ENCODE assay signal across 9 mouse cellular contexts in genomic region chr13:74302050-74303037, GRCm38 (mm10). TPM values are rescaled to one million over a fixed set of nuclear protein-coding genes. Genes with fewer than 3 reads are reported as not detected.
DNase-seq lines count a peak whose midpoint lies in the region; ATAC-seq and TF ChIP-seq lines count a peak whose summit lies in the region.
"Had no signal": no experiment of that assay in that cellular context is flagged by ENCODE, and none has a peak within 500 bp of the region (broad histone marks: within the 10 kb centered on the region; RNA-seq: fewer than 3 reads in every experiment).

No protein-coding gene starts in this region.

- H3K9me3 ChIP-seq in embryonic facial prominence, embryonic 11.5 days (replicated peaks; ENCODE audit: control insufficient read depth, low read length): no peaks in the 10 kb centered on the region
- H3K9me3 ChIP-seq in embryonic facial prominence, embryonic 10.5 days: no peaks in the 10 kb centered on the region
- H3K9me3 ChIP-seq in liver, embryonic 11.5 days (ENCODE audit: control insufficient read depth, low read length): no peaks in the 10 kb centered on the region
- H3K9me3 ChIP-seq in hindbrain, embryonic 14.5 days (ENCODE audit: control insufficient read depth, low read length): no peaks in the 10 kb centered on the region
- H3K9me3 ChIP-seq: megakaryocyte, embryonic 14.5 days had no signal

- peaks cover 4% of the 10 kb centered on the region; the same call in 1 of the 2 replicates for H3K36me3 ChIP-seq in embryonic facial prominence, embryonic 11.5 days (replicated peaks; ENCODE audit: control insufficient read depth, insufficient read depth, low read depth, low read length)
- peaks cover 56% of the 10 kb centered on the region for H3K36me3 ChIP-seq in embryonic facial prominence, embryonic 10.5 days (replicated peaks)
- H3K36me3 ChIP-seq in liver, adult 2 months (ENCODE audit: control insufficient read depth, insufficient read depth, low read length): peaks cover 44% of the 10 kb centered on the region
- H3K36me3 ChIP-seq in liver, embryonic 11.5 days (ENCODE audit: control insufficient read depth, insufficient read depth, low read length): peaks cover 4% of the 10 kb centered on the region; the same call in 1 of the 2 replicates
- H3K36me3 ChIP-seq in hindbrain, embryonic 14.5 days (replicated peaks; ENCODE audit: control insufficient read depth, insufficient read depth): peaks cover 57% of the 10 kb centered on the region

- no peak overlapping the region for H3K4me2 ChIP-seq in embryonic facial prominence, embryonic 11.5 days (ENCODE audit: low read depth, low read length)
- H3K4me2 ChIP-seq in liver, embryonic 11.5 days: no peak overlapping the region
- no peak overlapping the region for H3K4me2 ChIP-seq in hindbrain, embryonic 14.5 days (replicated peaks)

- no peaks in the 10 kb centered on the region; the same call in 1 of the 2 replicates for H3K79me2 ChIP-seq in liver, adult 2 months (ENCODE audit: control insufficient read depth, insufficient read depth, low read length)

- no peak for TF ChIP-seq POLR2A in liver, adult 2 months (IDR thresholded peaks at IDR 0.05; ENCODE audit: extremely low read depth, insufficient read depth, low read length)

- DNase-seq in embryonic facial prominence, embryonic 11.5 days (ENCODE audit: low spot score): no peak
- DNase-seq in embryonic facial prominence, embryonic 10.5 days (ENCODE audit: low spot score): no peak
- no peak for DNase-seq in liver, adult 2 months (ENCODE audit: extremely low read depth, low read depth, low spot score)
- DNase-seq in liver, embryonic 11.5 days (ENCODE audit: low spot score): no peak
- peak; percentile 23 for DNase-seq in A20 (ENCODE audit: low read depth, low spot score)
- DNase-seq in hindbrain, embryonic 14.5 days (ENCODE audit: low spot score): no peak
- DNase-seq in layer of hippocampus, postnatal 10 days (ENCODE audit: low spot score in 2 of 2): no peak
- no peak for DNase-seq in ovary, adult 18-20 months (ENCODE audit: low spot score)

- ATAC-seq in embryonic facial prominence, embryonic 11.5 days (replicated peaks; ENCODE audit: insufficient number of reproducible peaks, low FRiP score, low TSS enrichment, low read depth): peak; percentile 57; the same call in 1 of the 2 replicates
- no peak for ATAC-seq in liver, embryonic 11.5 days (replicated peaks; ENCODE audit: low FRiP score)
- 0 out of 2 replicates have a peak, but pooled peaks have one; percentile 21 for ATAC-seq in hindbrain, embryonic 14.5 days (ENCODE audit: low FRiP score)

- TF ChIP-seq CTCF in liver, adult 2 months (IDR thresholded peaks at IDR 0.05; ENCODE audit: low read depth, low read length): peak; percentile 29; the same call in 1 of the 2 replicates

- 82% methylated on average over 10 of the region's 10 CpGs for WGBS in embryonic facial prominence, embryonic 11.5 days
- 87% methylated on average over 10 of the region's 10 CpGs for WGBS in embryonic facial prominence, embryonic 10.5 days
- WGBS in liver, adult 2 months: 87% methylated on average over 10 of the region's 10 CpGs
- WGBS in liver, embryonic 11.5 days: 78% methylated on average over 10 of the region's 10 CpGs
- 89% methylated on average over 10 of the region's 10 CpGs for WGBS in hindbrain, embryonic 14.5 days

- H3K4me3 ChIP-seq in embryonic facial prominence, embryonic 11.5 days (ENCODE audit: low read depth, low read length): no peak overlapping the region
- no peak overlapping the region for H3K4me3 ChIP-seq in embryonic facial prominence, embryonic 10.5 days
- H3K4me3 ChIP-seq in liver, adult 2 months (ENCODE audit: insufficient read depth, low read depth, low read length): no peak overlapping the region
- H3K4me3 ChIP-seq in liver, embryonic 11.5 days (ENCODE audit: low read depth, low read length): no peak overlapping the region
- H3K4me3 ChIP-seq in hindbrain, embryonic 14.5 days (replicated peaks; ENCODE audit: low read length): no peak overlapping the region
- H3K4me3 ChIP-seq: megakaryocyte, embryonic 14.5 days had no signal

- no peaks in the 10 kb centered on the region for H3K27me3 ChIP-seq in embryonic facial prominence, embryonic 11.5 days (ENCODE audit: control insufficient read depth, insufficient read depth, low read length)
- no peaks in the 10 kb centered on the region for H3K27me3 ChIP-seq in embryonic facial prominence, embryonic 10.5 days (replicated peaks; ENCODE audit: low read depth, poor library complexity, severe bottlenecking)
- H3K27me3 ChIP-seq in liver, adult 2 months (ENCODE audit: control insufficient read depth, insufficient read depth, low read length): no peaks in the 10 kb centered on the region
- no peaks in the 10 kb centered on the region for H3K27me3 ChIP-seq in liver, embryonic 11.5 days (replicated peaks; ENCODE audit: control insufficient read depth, insufficient read depth, low read length)
- H3K27me3 ChIP-seq in hindbrain, embryonic 14.5 days (ENCODE audit: control insufficient read depth, insufficient read depth, low read length): no peaks in the 10 kb centered on the region
- H3K27me3 ChIP-seq: megakaryocyte, embryonic 14.5 days had no signal

- H3K4me1 ChIP-seq in embryonic facial prominence, embryonic 11.5 days (ENCODE audit: control insufficient read depth, insufficient read depth, low read length): no peaks in the 10 kb centered on the region
- H3K4me1 ChIP-seq in embryonic facial prominence, embryonic 10.5 days: no peaks in the 10 kb centered on the region
- no peaks in the 10 kb centered on the region for H3K4me1 ChIP-seq in liver, adult 2 months (ENCODE audit: control insufficient read depth, insufficient read depth, low read length)
- H3K4me1 ChIP-seq in liver, embryonic 11.5 days (replicated peaks; ENCODE audit: control insufficient read depth, insufficient read depth, low read length): no peaks in the 10 kb centered on the region
- no peaks in the 10 kb centered on the region for H3K4me1 ChIP-seq in hindbrain, embryonic 14.5 days (replicated peaks; ENCODE audit: control insufficient read depth, insufficient read depth, low read length)

- H3K9ac ChIP-seq in embryonic facial prominence, embryonic 11.5 days (replicated peaks; ENCODE audit: low read length): no peak overlapping the region
- no peak overlapping the region for H3K9ac ChIP-seq in liver, adult 2 months (ENCODE audit: low read depth, low read length)
- no peak overlapping the region for H3K9ac ChIP-seq in liver, embryonic 11.5 days (ENCODE audit: low read depth, low read length)
- H3K9ac ChIP-seq in hindbrain, embryonic 14.5 days: no peak overlapping the region

- no peak overlapping the region for H3K27ac ChIP-seq in embryonic facial prominence, embryonic 11.5 days (replicated peaks; ENCODE audit: low read depth, low read length)
- no peak overlapping the region for H3K27ac ChIP-seq in embryonic facial prominence, embryonic 10.5 days (replicated peaks)
- no peak overlapping the region for H3K27ac ChIP-seq in liver, adult 2 months (replicated peaks; ENCODE audit: insufficient read depth, low read depth, low read length)
- H3K27ac ChIP-seq in liver, embryonic 11.5 days (ENCODE audit: low read depth, low read length): no peak overlapping the region
- no peak overlapping the region for H3K27ac ChIP-seq in hindbrain, embryonic 14.5 days

RNA-seq across cellular contexts. Expression of gene Ahrr, which starts 10.2 kb away (rescaled TPM):
- polyA plus RNA-seq in embryonic facial prominence, embryonic 11.5 days (2014; fragmentation: Nextera tagmentation; extraction: Ambion mirVana): 0.95 and 1.5 TPM in 2 replicates
- polyA plus RNA-seq in embryonic facial prominence, embryonic 10.5 days (2016; fragmentation: Nextera tagmentation; extraction: Ambion mirVana): 1.1 and 1.5 TPM in 2 replicates
- 0.18 and 0.20 TPM in 2 replicates for total RNA-seq in liver, adult 2 months (2014; rRNA removed)
- polyA plus RNA-seq in liver, adult 2 months (2012; rRNA removed): 0.07 TPM in 1 of 2 replicates, not detected in the other
- 0.18 and 0.49 TPM in 2 replicates for polyA plus RNA-seq in liver, embryonic 11.5 days (2014; fragmentation: Nextera tagmentation; extraction: Ambion mirVana)
- 0.51 and 0.52 TPM in 2 replicates for polyA plus RNA-seq in hindbrain, embryonic 14.5 days (2014; fragmentation: Nextera tagmentation; extraction: Ambion mirVana)
- total RNA-seq in layer of hippocampus, postnatal 10 days (2021): 1 to 10 TPM; 1.6 TPM

RNA-seq across cellular contexts. Expression of gene Pdcd6, which starts 15.0 kb away (rescaled TPM):
- 139 and 142 TPM in 2 replicates for polyA plus RNA-seq in embryonic facial prominence, embryonic 11.5 days (2014; fragmentation: Nextera tagmentation; extraction: Ambion mirVana)
- 128 and 135 TPM in 2 replicates for polyA plus RNA-seq in embryonic facial prominence, embryonic 10.5 days (2016; fragmentation: Nextera tagmentation; extraction: Ambion mirVana)
- 123 and 140 TPM in 2 replicates for total RNA-seq in liver, adult 2 months (2014; rRNA removed)
- polyA plus RNA-seq in liver, adult 2 months (2012; rRNA removed): 77.0 and 82.5 TPM in 2 replicates
- polyA plus RNA-seq in liver, embryonic 11.5 days (2014; fragmentation: Nextera tagmentation; extraction: Ambion mirVana): 139 and 142 TPM in 2 replicates
- polyA plus RNA-seq in hindbrain, embryonic 14.5 days (2014; fragmentation: Nextera tagmentation; extraction: Ambion mirVana): 126 and 138 TPM in 2 replicates
- total RNA-seq in layer of hippocampus, postnatal 10 days (2021): 10 to 100 TPM; 70.2 to 74.4 TPM

RNA-seq across cellular contexts. Expression of gene Sdha, which starts 47.7 kb away (rescaled TPM):
- 228 and 235 TPM in 2 replicates for polyA plus RNA-seq in embryonic facial prominence, embryonic 11.5 days (2014; fragmentation: Nextera tagmentation; extraction: Ambion mirVana)
- 252 and 254 TPM in 2 replicates for polyA plus RNA-seq in embryonic facial prominence, embryonic 10.5 days (2016; fragmentation: Nextera tagmentation; extraction: Ambion mirVana)
- total RNA-seq in liver, adult 2 months (2014; rRNA removed): 293 and 295 TPM in 2 replicates
- polyA plus RNA-seq in liver, adult 2 months (2012; rRNA removed): 199 and 223 TPM in 2 replicates
- 248 and 278 TPM in 2 replicates for polyA plus RNA-seq in liver, embryonic 11.5 days (2014; fragmentation: Nextera tagmentation; extraction: Ambion mirVana)
- 195 and 217 TPM in 2 replicates for polyA plus RNA-seq in hindbrain, embryonic 14.5 days (2014; fragmentation: Nextera tagmentation; extraction: Ambion mirVana)
- 100 to 1,000 TPM; 228 to 239 TPM for total RNA-seq in layer of hippocampus, postnatal 10 days (2021)

RNA-seq across cellular contexts. Expression of gene Ccdc127, which starts 47.8 kb away (rescaled TPM):
- 69.0 and 73.7 TPM in 2 replicates for polyA plus RNA-seq in embryonic facial prominence, embryonic 11.5 days (2014; fragmentation: Nextera tagmentation; extraction: Ambion mirVana)
- polyA plus RNA-seq in embryonic facial prominence, embryonic 10.5 days (2016; fragmentation: Nextera tagmentation; extraction: Ambion mirVana): 55.8 and 59.1 TPM in 2 replicates
- 5.3 and 5.5 TPM in 2 replicates for total RNA-seq in liver, adult 2 months (2014; rRNA removed)
- polyA plus RNA-seq in liver, adult 2 months (2012; rRNA removed): 2.3 and 2.6 TPM in 2 replicates
- 46.4 and 53.7 TPM in 2 replicates for polyA plus RNA-seq in liver, embryonic 11.5 days (2014; fragmentation: Nextera tagmentation; extraction: Ambion mirVana)
- polyA plus RNA-seq in hindbrain, embryonic 14.5 days (2014; fragmentation: Nextera tagmentation; extraction: Ambion mirVana): 46.2 and 46.8 TPM in 2 replicates
- 10 to 100 TPM; 63.9 to 66.1 TPM for total RNA-seq in layer of hippocampus, postnatal 10 days (2021)
